Mouse (Mus musculus) midbrain, embryonic 12.5 days (tissue): ENCODE results near the gene Tmf1. TPM values are rescaled to one million over a fixed set of nuclear protein-coding genes. Genes with fewer than 3 reads are reported as not detected.

Source experiments
- ATAC-seq: fragments of 200-750 bp; cut with Nextera tagmentation; 2 replicates; pipeline ENCODE4 v1.8.0; 2017; ENCODE audit warnings: low read depth, moderate TSS enrichment, moderate library complexity; ENCODE audit not compliant: low FRiP score
- H3K27ac ChIP-seq: fragments of 300-500 bp; sonication (generic); replicated peaks from 2 replicates; pipeline ENCODE4 v1.5.1; 2016; ENCODE audit warnings: mild to moderate bottlenecking
- H3K27me3 ChIP-seq: fragments of 300-500 bp; sonication (generic); 2 replicates; pipeline ENCODE4 v1.6.1; 2016; ENCODE audit warnings: mild to moderate bottlenecking
- H3K36me3 ChIP-seq: fragments of 300-500 bp; sonication (generic); 2 replicates; pipeline ENCODE4 v1.6.1; 2016
- H3K4me1 ChIP-seq: fragments of 300-500 bp; sonication (generic); 2 replicates; pipeline ENCODE4 v1.6.1; 2016
- H3K4me2 ChIP-seq: fragments of 300-500 bp; sonication (generic); replicated peaks from 2 replicates; pipeline ENCODE4 v1.6.1; 2016; ENCODE audit warnings: mild to moderate bottlenecking, moderate library complexity
- H3K4me3 ChIP-seq: fragments of 300-500 bp; sonication (generic); 2 replicates; pipeline ENCODE4 v1.5.1; 2016; ENCODE audit warnings: mild to moderate bottlenecking
- H3K9ac ChIP-seq: fragments of 300-500 bp; sonication (generic); replicated peaks from 2 replicates; pipeline ENCODE4 v1.6.1; 2016; ENCODE audit warnings: mild to moderate bottlenecking, moderate library complexity
- H3K9me3 ChIP-seq: fragments of 300-500 bp; sonication (generic); 2 replicates; pipeline ENCODE4 v1.6.1; 2016; ENCODE audit warnings: mild to moderate bottlenecking
- WGBS: fragments of 180-500 bp; shearing (Covaris S2); methylation state at CpG from one replicate; pipeline ENCODE4 v1.1.7; 2016; 5-methylcytosine and 5-hydroxymethylcytosine counted together
- polyA plus RNA-seq: library from polyadenylated mRNA; unstranded; fragments of >200 nt; fragmentation: Nextera tagmentation; extraction: Ambion mirVana; gene quantifications from 2 replicates; pipeline ENCODE4 v1.2.1, GENCODE M21; 2016

Tmf1 gene
- polyA plus RNA-seq, 1 experiment from 2014 or later, result 34.3 TPM

DNA sequence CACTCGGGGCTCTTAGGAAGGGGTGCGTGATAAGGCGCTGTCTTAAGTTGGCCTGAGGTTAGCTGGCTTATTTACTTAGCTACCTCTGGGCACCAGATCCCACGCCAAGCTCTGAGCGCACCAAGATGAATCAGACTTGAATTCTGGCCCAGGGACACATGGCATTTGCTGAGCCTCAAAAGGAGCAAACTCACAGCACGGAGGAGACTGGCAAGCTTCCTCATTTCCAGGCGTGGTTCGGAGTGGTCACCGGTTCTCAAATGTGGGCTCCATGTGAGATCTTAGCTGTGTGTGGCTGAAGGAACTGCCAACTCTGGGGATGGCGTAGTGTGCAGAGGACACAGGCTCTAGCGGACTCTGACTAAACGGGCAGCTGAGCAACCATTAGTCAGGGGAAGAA, 33.1 kb upstream of the Tmf1 start:
- Histone ChIP-seq H3K27me3 (0 out of 2 replicates have a peak, but pooled peaks cover 5% of the 10 kb centered on the region), H3K4me3 (peak overlapping the region; percentile 61), H3K4me1 (peaks cover 12% of the 10 kb centered on the region; the same call in 1 of the 2 replicates), H3K36me3 (peaks cover 5% of the 10 kb centered on the region; the same call in 1 of the 2 replicates), H3K27ac (no peak overlapping the region), H3K4me2 (peak overlapping the region; percentile 76), H3K9me3 (no peaks in the 10 kb centered on the region), H3K9ac (no peak overlapping the region)
- ATAC-seq, result no peak
- WGBS, result 85% methylated on average over 12 of the region's 12 CpGs

- H3K36me3 ChIP-seq, result peaks cover 5% of the 10 kb centered on the region; the same call in 1 of the 2 replicates
- H3K9ac ChIP-seq, result peak overlapping the region; percentile 66
- H3K27ac ChIP-seq, result peak overlapping the region; percentile 2; the same call in 1 of the 2 replicates
- H3K4me1 ChIP-seq, result peaks cover 12% of the 10 kb centered on the region; the same call in 1 of the 2 replicates
- WGBS, result 2% methylated on average over 22 of the region's 22 CpGs
- peak overlapping the region; percentile 76 for H3K4me2 ChIP-seq
- H3K4me3 ChIP-seq, result peak overlapping the region; percentile 61
- 0 out of 2 replicates have a peak, but pooled peaks cover 5% of the 10 kb centered on the region for H3K27me3 ChIP-seq
- H3K9me3 ChIP-seq, result no peaks in the 10 kb centered on the region
- ATAC-seq, result peak; percentile 69
These were observed 32.2 kb upstream of the Tmf1 start for GRCm38 (mm10) chr6:97210962-97211601.

DNA sequence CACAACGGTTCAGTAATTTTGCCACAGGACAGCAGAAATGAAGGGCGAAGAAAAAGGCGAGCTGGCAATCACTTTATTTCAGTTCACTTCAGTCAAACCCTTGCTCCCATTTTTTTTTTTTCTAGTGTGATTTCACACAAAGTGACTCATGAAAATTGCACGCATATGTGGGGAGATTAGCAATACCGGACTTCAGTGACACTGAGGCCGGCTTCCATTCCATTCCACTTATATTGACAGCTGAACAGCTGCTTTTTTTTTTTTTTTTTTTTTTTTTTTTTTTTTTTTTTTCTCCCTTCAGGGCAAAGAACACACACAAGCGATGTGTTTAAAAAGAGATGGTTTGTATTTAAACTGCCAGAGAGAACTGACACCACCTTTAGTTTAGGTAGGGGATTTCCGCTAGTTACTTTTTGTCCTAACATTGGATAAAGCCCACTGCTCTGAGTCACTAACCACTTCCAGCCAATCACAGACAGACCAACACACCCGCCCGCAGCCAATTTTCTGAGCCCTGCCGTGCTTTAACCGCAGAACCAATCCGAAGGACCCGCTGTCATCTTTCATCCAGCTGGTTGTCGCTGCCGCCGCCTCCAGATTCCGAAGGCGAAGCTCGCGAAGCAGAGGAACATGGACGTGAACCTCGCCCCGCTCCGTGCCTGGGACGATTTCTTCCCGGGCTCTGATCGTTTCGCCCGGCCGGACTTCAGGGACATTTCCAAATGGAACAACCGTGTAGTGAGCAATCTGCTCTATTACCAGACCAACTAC, 31.5 kb upstream of the Tmf1 start, which contains the start of gene Arl6ip5:
Arl6ip5 (plus strand) TSS at position 499 of the 771 bp plus-strand sequence.
- WGBS, result 10% methylated on average over 32 of the region's 32 CpGs
- Histone ChIP-seq H3K4me1 (peaks cover 12% of the 10 kb centered on the region; the same call in 1 of the 2 replicates), H3K4me2 (peak within 1 kb of the TSS; percentile 76), H3K9me3 (no peaks in the 10 kb centered on the region), H3K9ac (peak within 1 kb of the TSS; percentile 66), H3K27me3 (0 out of 2 replicates have a peak, but pooled peaks cover 5% of the 10 kb centered on the region), H3K4me3 (peak within 1 kb of the TSS; percentile 61), H3K36me3 (peaks cover 4% of the 10 kb centered on the region; the same call in 1 of the 2 replicates), H3K27ac (peak within 1 kb of the TSS; percentile 2; the same call in 1 of the 2 replicates)
- peak; percentile 64 for ATAC-seq

DNA sequence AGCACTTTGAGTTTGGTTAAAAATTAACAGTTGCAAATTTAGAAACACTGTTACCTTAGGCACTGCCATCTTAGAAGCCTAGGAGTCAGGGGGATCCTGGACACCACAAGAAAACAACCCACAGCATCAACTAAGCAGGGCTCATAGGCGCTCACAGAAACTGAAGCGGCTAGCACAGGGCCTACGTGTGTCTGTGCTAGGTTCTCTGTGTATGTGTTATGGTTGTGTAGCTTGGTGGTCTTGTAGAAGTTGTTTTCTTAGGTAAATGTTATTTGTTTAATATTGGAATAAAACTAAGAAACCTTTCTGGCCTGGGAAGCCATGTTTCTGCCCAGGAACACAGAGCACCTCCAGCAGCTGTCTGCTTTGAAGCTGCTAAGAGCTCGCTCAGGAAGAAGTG, 30.8 kb upstream of the Tmf1 start:
- Histone ChIP-seq H3K4me2 (no peak overlapping the region), H3K4me3 (no peak overlapping the region), H3K36me3 (no peaks in the 10 kb centered on the region), H3K27me3 (0 out of 2 replicates have a peak, but pooled peaks cover 5% of the 10 kb centered on the region), H3K27ac (no peak overlapping the region), H3K9me3 (no peaks in the 10 kb centered on the region), H3K4me1 (peaks cover 12% of the 10 kb centered on the region; the same call in 1 of the 2 replicates), H3K9ac (no peak overlapping the region)
- no peak for ATAC-seq
- WGBS, result 85% methylated on average over 4 of the region's 4 CpGs

GRCm38 (mm10) chr6:97209201-97209600, 30.3 kb upstream of the Tmf1 start:
- Histone ChIP-seq H3K4me2 (no peak overlapping the region), H3K9me3 (no peaks in the 10 kb centered on the region), H3K9ac (no peak overlapping the region), H3K27ac (no peak overlapping the region), H3K4me3 (no peak overlapping the region), H3K4me1 (peaks cover 17% of the 10 kb centered on the region), H3K27me3 (0 out of 2 replicates have a peak, but pooled peaks cover 5% of the 10 kb centered on the region), H3K36me3 (no peaks in the 10 kb centered on the region)
- ATAC-seq, result no peak
- WGBS, result 58% methylated on average over 3 of the region's 3 CpGs

GRCm38 (mm10) chr6:97208406-97208805, 29.5 kb upstream of the Tmf1 start:
- 32% methylated on average over 3 of the region's 3 CpGs for WGBS
- H3K4me3 ChIP-seq, result no peak overlapping the region
- 0 out of 2 replicates have a peak, but pooled peaks cover 5% of the 10 kb centered on the region for H3K27me3 ChIP-seq
- H3K36me3 ChIP-seq, result no peaks in the 10 kb centered on the region
- H3K9me3 ChIP-seq, result no peaks in the 10 kb centered on the region
- no peak overlapping the region for H3K4me2 ChIP-seq
- H3K4me1 ChIP-seq, result peaks cover 22% of the 10 kb centered on the region
- no peak overlapping the region for H3K27ac ChIP-seq
- H3K9ac ChIP-seq, result no peak overlapping the region
- no peak for ATAC-seq

- no peak overlapping the region for H3K4me2 ChIP-seq
- ATAC-seq, result no peak
- peaks cover 21% of the 10 kb centered on the region for H3K4me1 ChIP-seq
- no peaks in the 10 kb centered on the region for H3K36me3 ChIP-seq
- 80% methylated on average over 4 of the region's 4 CpGs for WGBS
- H3K9me3 ChIP-seq, result no peaks in the 10 kb centered on the region
- no peak overlapping the region for H3K9ac ChIP-seq
- no peak overlapping the region for H3K27ac ChIP-seq
- no peak overlapping the region for H3K4me3 ChIP-seq
- 0 out of 2 replicates have a peak, but pooled peaks cover 5% of the 10 kb centered on the region for H3K27me3 ChIP-seq
These were observed 28.2 kb upstream of the Tmf1 start for GRCm38 (mm10) chr6:97207085-97207484.

DNA sequence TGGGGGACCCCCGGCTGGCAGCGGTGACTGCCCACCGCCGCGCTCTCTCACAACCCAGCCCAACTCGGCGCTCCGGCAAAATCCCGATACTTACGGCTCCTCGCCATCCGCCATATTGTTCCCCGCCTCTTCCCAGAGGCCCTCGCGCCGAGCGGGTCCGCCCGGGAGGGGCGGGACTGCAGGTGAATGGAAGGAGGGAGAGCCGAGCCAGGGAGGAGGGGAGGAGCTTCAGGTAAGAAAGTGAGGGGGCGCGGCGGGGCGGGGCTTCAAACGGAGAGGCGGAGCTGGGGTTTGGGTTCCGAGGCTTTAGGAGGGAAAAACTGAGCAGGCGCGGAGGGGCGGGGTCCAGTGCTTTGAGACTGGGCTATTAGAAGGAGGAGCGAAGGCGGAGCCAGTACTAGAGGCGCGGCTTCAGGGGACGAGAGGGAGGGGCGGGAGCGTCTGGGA, 26.5 kb upstream of the Tmf1 start, which contains the start of gene Uba3:
Uba3 (minus strand) TSS at position 209 of the 447 bp plus-strand sequence.
- Histone ChIP-seq H3K4me2 (peak within 1 kb of the TSS; percentile 58), H3K9me3 (no peaks in the 10 kb centered on the region), H3K4me3 (peak within 1 kb of the TSS; percentile 93), H3K4me1 (peaks cover 11% of the 10 kb centered on the region), H3K27me3 (0 out of 2 replicates have a peak, but pooled peaks cover 5% of the 10 kb centered on the region), H3K9ac (peak within 1 kb of the TSS; percentile 95), H3K36me3 (no peaks in the 10 kb centered on the region), H3K27ac (peak within 1 kb of the TSS; percentile 89)
- peak; percentile 97 for ATAC-seq
- under 1% methylated on average over 35 of the region's 38 CpGs for WGBS

DNA sequence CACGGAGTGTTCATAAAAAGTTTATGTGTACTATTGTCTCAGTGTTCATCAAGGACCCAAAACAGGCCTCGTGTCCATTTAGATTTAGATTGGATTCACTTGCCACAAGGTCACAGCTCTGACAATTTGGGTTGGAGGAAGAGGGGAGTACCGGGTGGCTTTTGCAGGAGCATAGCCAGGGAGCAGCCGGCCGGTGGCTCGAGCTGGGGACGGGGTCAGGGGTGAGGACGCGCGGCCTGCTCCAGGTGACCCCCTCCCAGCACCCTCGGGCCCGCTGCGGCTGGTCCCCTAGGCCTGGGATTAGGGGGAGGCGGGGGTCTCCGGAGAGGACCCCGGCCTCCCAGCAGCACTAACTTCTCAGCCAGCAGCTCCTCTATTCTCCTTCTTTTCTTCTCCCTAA, 26.0 kb upstream of the Tmf1 start:
- WGBS, result under 1% methylated on average over 16 of the region's 16 CpGs
- ATAC-seq, result peak; percentile 62
- Histone ChIP-seq H3K9me3 (no peaks in the 10 kb centered on the region), H3K27me3 (0 out of 2 replicates have a peak, but pooled peaks cover 5% of the 10 kb centered on the region), H3K4me1 (peaks cover 11% of the 10 kb centered on the region), H3K4me3 (peak overlapping the region; percentile 93), H3K9ac (peak overlapping the region; percentile 95), H3K36me3 (no peaks in the 10 kb centered on the region), H3K27ac (peak overlapping the region; percentile 89), H3K4me2 (peak overlapping the region; percentile 58)

- Histone ChIP-seq H3K4me1 (peaks cover 11% of the 10 kb centered on the region), H3K27ac (no peak overlapping the region), H3K27me3 (0 out of 2 replicates have a peak, but pooled peaks cover 4% of the 10 kb centered on the region), H3K9ac (peak overlapping the region; percentile 95), H3K4me3 (peak overlapping the region; percentile 93), H3K9me3 (no peaks in the 10 kb centered on the region), H3K36me3 (no peaks in the 10 kb centered on the region), H3K4me2 (peak overlapping the region; percentile 58)
- 17% methylated on average over 9 of the region's 9 CpGs for WGBS
- ATAC-seq, result no peak
These were observed 25.4 kb upstream of the Tmf1 start for GRCm38 (mm10) chr6:97204252-97204869.

GRCm38 (mm10) chr6:97202477-97202876, 23.6 kb upstream of the Tmf1 start:
- Histone ChIP-seq H3K36me3 (peaks cover 9% of the 10 kb centered on the region), H3K9me3 (no peaks in the 10 kb centered on the region), H3K4me2 (no peak overlapping the region), H3K27ac (no peak overlapping the region), H3K9ac (no peak overlapping the region), H3K4me3 (no peak overlapping the region), H3K4me1 (peaks cover 11% of the 10 kb centered on the region), H3K27me3 (no peaks in the 10 kb centered on the region)
- ATAC-seq, result no peak
- WGBS, result 96% methylated on average over 3 of the region's 3 CpGs
